Mouse (Mus musculus) kidney, adult 2 months (tissue): ENCODE results near the gene Rd3l. TPM values are rescaled to one million over a fixed set of nuclear protein-coding genes. Genes with fewer than 3 reads are reported as not detected.
"Not testable (repeated sequence)": the region's sequence is repeated elsewhere in the genome, so short reads cannot be mapped to it uniquely, and the experiment has no call there.

Source experiments
- DNase-seq: peaks from one replicate; pipeline ENCODE4 v3.0.0; 2021
- H3K27ac ChIP-seq: fragments of 200-500 bp; 2 replicates; pipeline ENCODE4 v1.5.1; 2012; ENCODE audit warnings: low read depth, low read length, control low read depth, inconsistent platforms; ENCODE audit not compliant: insufficient read depth
- H3K27me3 ChIP-seq: fragments of 200-500 bp; replicated peaks from 2 replicates; pipeline ENCODE4 v1.6.1; 2012; ENCODE audit warnings: mild to moderate bottlenecking, moderate library complexity, low read length, inconsistent platforms; ENCODE audit not compliant: control insufficient read depth, insufficient read depth
- H3K36me3 ChIP-seq: fragments of 200-500 bp; 2 replicates; pipeline ENCODE4 v1.6.1; 2012; ENCODE audit warnings: mild to moderate bottlenecking, moderate library complexity, low read length, inconsistent platforms; ENCODE audit not compliant: control insufficient read depth, insufficient read depth
- H3K4me1 ChIP-seq: fragments of 200-500 bp; 2 replicates; pipeline ENCODE4 v1.6.1; 2011; ENCODE audit warnings: low read length; ENCODE audit not compliant: control insufficient read depth, insufficient read depth
- H3K4me3 ChIP-seq: fragments of 200-500 bp; 2 replicates; pipeline ENCODE4 v1.5.1; 2011; ENCODE audit warnings: mild to moderate bottlenecking, low read depth, low read length, control low read depth; ENCODE audit not compliant: insufficient read depth
- CTCF ChIP-seq: fragments of 200-500 bp; conservative IDR thresholded peaks from 2 replicates; pipeline ENCODE4 v1.5.1; 2011; ENCODE audit warnings: low read depth, mild to moderate bottlenecking, control low read depth, low read length, moderate library complexity, mixed read lengths; ENCODE audit not compliant: insufficient read depth, insufficient read length
- POLR2A ChIP-seq: fragments of 200-500 bp; IDR thresholded peaks from one replicate; pipeline ENCODE4 v1.6.1; 2011; ENCODE audit warnings: low read depth, low read length, control low read depth
- WGBS: fragments of 180-500 bp; shearing (Covaris S2); methylation state at CpG from one replicate; pipeline ENCODE4 v1.1.7; 2018; 5-methylcytosine and 5-hydroxymethylcytosine counted together
- polyA plus RNA-seq: library from polyadenylated mRNA; depleted of rRNA; stranded (reverse); fragments of >200 nt; gene quantifications from 2 replicates; pipeline ENCODE4 v1.2.3, GENCODE M21; 2012

Rd3l gene
- polyA plus RNA-seq, 1 experiment, result not detected

- Histone ChIP-seq H3K4me1 (peaks cover 11% of the 10 kb centered on the region; the same call in 1 of the 2 replicates), H3K27ac (peak overlapping the region; percentile 63; the same call in 1 of the 2 replicates), H3K27me3 (no peaks in the 10 kb centered on the region), H3K36me3 (no peaks in the 10 kb centered on the region), H3K4me3 (no peak overlapping the region)
- 47% methylated on average over 8 of the region's 8 CpGs for WGBS
- TF ChIP-seq POLR2A (no peak), CTCF (no peak)
- DNase-seq, result peak; percentile 76
Observed at GRCm38 (mm10) chr12:111945115-111945514, 36.0 kb downstream of the Rd3l start.

- not testable (repeated sequence) for H3K4me3 ChIP-seq, H3K36me3 ChIP-seq, H3K27me3 ChIP-seq
- 59% methylated on average over 20 of the region's 20 CpGs for WGBS
- peak; percentile 26 for DNase-seq
- peaks cover 11% of the 10 kb centered on the region; the same call in 1 of the 2 replicates for H3K4me1 ChIP-seq
- H3K27ac ChIP-seq, result peak overlapping the region; percentile 45; the same call in 1 of the 2 replicates
Observed at GRCm38 (mm10) chr12:111944065-111944987, 36.8 kb downstream of the Rd3l start.

- Histone ChIP-seq H3K4me1 (peaks cover 11% of the 10 kb centered on the region; the same call in 1 of the 2 replicates), H3K27me3 (no peaks in the 10 kb centered on the region), H3K27ac (peak overlapping the region; percentile 45; the same call in 1 of the 2 replicates), H3K4me3 (no peak overlapping the region), H3K36me3 (no peaks in the 10 kb centered on the region)
- peak; percentile 61 for DNase-seq
- TF ChIP-seq POLR2A (no peak), CTCF (no peak)
- WGBS, result 58% methylated on average over 10 of the region's 10 CpGs
Observed at GRCm38 (mm10) chr12:111943421-111944064, 37.6 kb downstream of the Rd3l start.

GRCm38 (mm10) chr12:111938623-111939177 is 42.4 kb downstream of the Rd3l start:
- 73% methylated on average over 1 of the region's 1 CpGs for WGBS
- TF ChIP-seq POLR2A (no peak), CTCF (no peak)
- no peak overlapping the region for H3K27ac ChIP-seq

GRCm38 (mm10) chr12:111936706-111937550 is 44.2 kb downstream of the Rd3l start:
- H3K27me3 ChIP-seq, result no peaks in the 10 kb centered on the region
- no peak overlapping the region for H3K4me3 ChIP-seq
- H3K27ac ChIP-seq, result peak overlapping the region; percentile 49
- DNase-seq, result peak; percentile 97
- no peaks in the 10 kb centered on the region for H3K36me3 ChIP-seq
- TF ChIP-seq CTCF (no peak), POLR2A (no peak)
- peaks cover 15% of the 10 kb centered on the region for H3K4me1 ChIP-seq
- whole genome bisulfite sequencing, result 29% methylated on average over 24 of the region's 24 CpGs

More at GRCm38 (mm10) chr12:111938623-111939177, 42.4 kb downstream of the Rd3l start:
- DNase-seq, result no peak
- no peaks in the 10 kb centered on the region for H3K27me3 ChIP-seq
- H3K4me3 ChIP-seq, result no peak overlapping the region
- H3K36me3 ChIP-seq, result no peaks in the 10 kb centered on the region
- peaks cover 14% of the 10 kb centered on the region for H3K4me1 ChIP-seq

GRCm38 (mm10) chr12:111933971-111934370 is 47.1 kb downstream of the Rd3l start:
- H3K4me1 ChIP-seq, result peaks cover 15% of the 10 kb centered on the region
- H3K27me3 ChIP-seq, result no peaks in the 10 kb centered on the region
- no peak overlapping the region for H3K4me3 ChIP-seq
- H3K36me3 ChIP-seq, result no peaks in the 10 kb centered on the region
- no peak overlapping the region for H3K27ac ChIP-seq
- WGBS, result 53% methylated on average over 2 of the region's 2 CpGs
- no peak for DNase-seq
- no peak for TF ChIP-seq POLR2A
- TF ChIP-seq CTCF, result no peak
